Mouse (Mus musculus): Measurements from ENCODE around the gene Musk.

- no peak for TF ChIP-seq POLR2A (IDR thresholded peaks at IDR 0.05; ENCODE audit: low read depth, low read length)
- no peak for TF ChIP-seq CTCF (IDR thresholded peaks at IDR 0.05; ENCODE audit: borderline replicate concordance, insufficient read depth, low read length)
These were observed 3.0 kb downstream of the Musk start for GRCm38 (mm10) chr4:58288753-58289152.
